Mouse (Mus musculus): ENCODE measurements around the gene Tsen54.

Gene Tsen54

GRCm38 (mm10) chr11:115814605-115815450 is at the start of gene Tsen54:
TSS of gene Tsen54 (plus strand) at chr11:115814724.
- 1% methylated on average over 84 of the region's 84 CpGs for WGBS

- under 1% methylated on average over 32 of the region's 32 CpGs for WGBS
Observed at GRCm38 (mm10) chr11:115765103-115765606, 49.4 kb upstream of the Tsen54 start, which contains the start of gene Tmem94. TSS of gene Tmem94 (plus strand) at chr11:115765433.

- under 1% methylated on average over 34 of the region's 34 CpGs for WGBS
Observed at GRCm38 (mm10) chr11:115765607-115766141, 48.9 kb upstream of the Tsen54 start.

- WGBS = 50% methylated on average over 13 of the region's 13 CpGs
Observed at GRCm38 (mm10) chr11:115766356-115766943, 48.1 kb upstream of the Tsen54 start.

- WGBS = 90% methylated on average over 8 of the region's 8 CpGs
Observed at GRCm38 (mm10) chr11:115766981-115767380, 47.5 kb upstream of the Tsen54 start.

GRCm38 (mm10) chr11:115768896-115769295 is 45.6 kb upstream of the Tsen54 start:
- 72% methylated on average over 3 of the region's 3 CpGs for whole genome bisulfite sequencing

GRCm38 (mm10) chr11:115774653-115775052 is 39.9 kb upstream of the Tsen54 start:
- WGBS = 68% methylated on average over 4 of the region's 4 CpGs

GRCm38 (mm10) chr11:115775821-115776665 is 38.5 kb upstream of the Tsen54 start:
- 71% methylated on average over 18 of the region's 18 CpGs for WGBS

GRCm38 (mm10) chr11:115776954-115777353 is 37.6 kb upstream of the Tsen54 start:
- WGBS = 80% methylated on average over 9 of the region's 9 CpGs

- 92% methylated on average over 17 of the region's 17 CpGs for WGBS
Observed at GRCm38 (mm10) chr11:115777487-115778335, 36.8 kb upstream of the Tsen54 start.

- WGBS = 25% methylated on average over 9 of the region's 9 CpGs
Observed at GRCm38 (mm10) chr11:115779038-115779571, 35.4 kb upstream of the Tsen54 start.

GRCm38 (mm10) chr11:115780141-115781070 is 34.1 kb upstream of the Tsen54 start:
- 16% methylated on average over 20 of the region's 20 CpGs for WGBS

- WGBS = 73% methylated on average over 6 of the region's 6 CpGs
Observed at GRCm38 (mm10) chr11:115786473-115786872, 28.1 kb upstream of the Tsen54 start.

GRCm38 (mm10) chr11:115789787-115790186 is 24.7 kb upstream of the Tsen54 start:
- WGBS = 77% methylated on average over 7 of the region's 7 CpGs

- WGBS = 95% methylated on average over 16 of the region's 16 CpGs
Observed at GRCm38 (mm10) chr11:115791919-115792318, 22.6 kb upstream of the Tsen54 start.

- 78% methylated on average over 14 of the region's 14 CpGs for WGBS
Observed at GRCm38 (mm10) chr11:115792353-115792752, 22.2 kb upstream of the Tsen54 start.

GRCm38 (mm10) chr11:115796898-115797297 is 17.6 kb upstream of the Tsen54 start:
- WGBS = 75% methylated on average over 15 of the region's 15 CpGs

GRCm38 (mm10) chr11:115797665-115798064 is 16.9 kb upstream of the Tsen54 start:
- WGBS = 79% methylated on average over 9 of the region's 9 CpGs

- WGBS = 91% methylated on average over 18 of the region's 18 CpGs
Observed at GRCm38 (mm10) chr11:115800981-115801380, 13.5 kb upstream of the Tsen54 start.
